17 mouse cellular contexts compared by ENCODE assay signal in genomic region chr4:125938186-125938585, GRCm38 (mm10).
"Had no signal": no experiment of that assay in that cellular context is flagged by ENCODE, and none has a peak within 500 bp of the region (broad histone marks: within the 10 kb centered on the region; RNA-seq: fewer than 3 reads in every experiment).

No protein-coding gene starts in this region.

- H3K4me3 ChIP-seq: limb, embryonic 12.5 days; limb, embryonic 15.5 days; liver, embryonic 13.5 days; midbrain, embryonic 13.5 days; myocyte; neural tube, embryonic 13.5 days had no signal

- H3K36me3 ChIP-seq: limb, embryonic 12.5 days; limb, embryonic 15.5 days; liver, embryonic 13.5 days; midbrain, embryonic 13.5 days; neural tube, embryonic 13.5 days had no signal

- H3K4me1 ChIP-seq: limb, embryonic 15.5 days; liver, embryonic 13.5 days; neural tube, embryonic 13.5 days had no signal

- DNase-seq: kidney, adult 18-20 months; kidney, adult 9 months; kidney, postnatal 14 days; kidney, postnatal 4 days; left cerebral cortex, postnatal 4 days; liver, embryonic 13.5 days; lung, adult 2 months; lung, postnatal 14 days; lung, postnatal 4 days; thymus, adult 18-20 months; thymus, postnatal 36 days had no signal

- H3K9me3 ChIP-seq: limb, embryonic 12.5 days; limb, embryonic 15.5 days; liver, embryonic 13.5 days; midbrain, embryonic 13.5 days; neural tube, embryonic 13.5 days had no signal

- H3K27me3 ChIP-seq: liver, embryonic 13.5 days; midbrain, embryonic 13.5 days had no signal

- H3K9ac ChIP-seq: limb, embryonic 12.5 days; limb, embryonic 15.5 days; liver, embryonic 13.5 days; midbrain, embryonic 13.5 days; neural tube, embryonic 13.5 days had no signal

- H3K27ac ChIP-seq: limb, embryonic 12.5 days; limb, embryonic 15.5 days; liver, embryonic 13.5 days; midbrain, embryonic 13.5 days; neural tube, embryonic 13.5 days had no signal

- H3K4me2 ChIP-seq: limb, embryonic 12.5 days; limb, embryonic 15.5 days; liver, embryonic 13.5 days; midbrain, embryonic 13.5 days; neural tube, embryonic 13.5 days had no signal

- ATAC-seq: midbrain, embryonic 13.5 days; midbrain, embryonic 16.5 days had no signal
